Mouse (Mus musculus) left cerebral cortex, postnatal 4 days (tissue): ENCODE results near the gene Slc22a14. TPM values are rescaled to one million over a fixed set of nuclear protein-coding genes. Genes with fewer than 3 reads are reported as not detected.
A peak's percentile ranks its signal among the peaks of the same experiment; 100 is the strongest.

ENCODE experiments used
- DNase-seq: peaks from one replicate; pipeline ENCODE4 v3.0.0-alpha.2; 2022
- intact Hi-C: fragments of 180-260 bp; cut with DNase I; formaldehyde crosslinking; loops from one replicate; pipeline ENCODE4 v1.15.1; 2025
- total RNA-seq, 2 experiments: library from RNA; stranded (reverse); gene quantifications; 2 replicates each; pipeline ENCODE4 v1.2.3; 2021

Slc22a14 gene
- total RNA-seq, 2 experiments from 2014 or later, result not detected

GRCm38 (mm10) chr9:119357331-119358057, 7.9 kb downstream of the Slc22a14 start, which contains the start of gene Xylb:
TSS of gene Xylb (plus strand) at chr9:119357381.
- DNase-seq, result peak; percentile 95
- intact Hi-C loops, result loop anchor here (10.0 kb wide), 1 partner anchor 77 kb away; no protein-coding TSS in a partner anchor

GRCm38 (mm10) chr9:119355943-119356342, 9.4 kb downstream of the Slc22a14 start:
- intact Hi-C loops, result loop anchor here (10.0 kb wide), 1 partner anchor 79 kb away; no protein-coding TSS in a partner anchor

GRCm38 (mm10) chr9:119353926-119354325, 11.4 kb downstream of the Slc22a14 start:
- DNase-seq, result no peak
- intact Hi-C loops, result loop anchor here (10.0 kb wide), 1 partner anchor 81 kb away; no protein-coding TSS in a partner anchor

More at GRCm38 (mm10) chr9:119355943-119356342, 9.4 kb downstream of the Slc22a14 start:
- DNase-seq, result no peak

GRCm38 (mm10) chr9:119352060-119352459, 13.3 kb downstream of the Slc22a14 start:
- intact Hi-C loops, result loop anchor here (10.0 kb wide), 1 partner anchor 83 kb away; no protein-coding TSS in a partner anchor
- DNase-seq, result peak; percentile 83

- DNase-seq, result no peak
- intact Hi-C loops, result loop anchor here (10.0 kb wide), 1 partner anchor 84 kb away; no protein-coding TSS in a partner anchor
These were observed 14.2 kb downstream of the Slc22a14 start for GRCm38 (mm10) chr9:119350947-119351705.

- intact Hi-C loops, result loop anchor here (10.0 kb wide), 1 partner anchor 84 kb away; no protein-coding TSS in a partner anchor
- DNase-seq, result no peak
These were observed 14.8 kb downstream of the Slc22a14 start for GRCm38 (mm10) chr9:119350531-119350930.

- intact Hi-C loops, result no loop called here
- DNase-seq, result no peak
These were observed 19.0 kb downstream of the Slc22a14 start for GRCm38 (mm10) chr9:119346376-119346775.

GRCm38 (mm10) chr9:119342728-119343127, 22.6 kb downstream of the Slc22a14 start:
- DNase-seq, result no peak
- intact Hi-C loops, result no loop called here

GRCm38 (mm10) chr9:119340909-119341816, 24.2 kb downstream of the Slc22a14 start, which contains the start of gene Myd88:
TSS of gene Myd88 (minus strand) at chr9:119341411.
- intact Hi-C loops, result no loop called here
- peak; percentile 90 for DNase-seq

GRCm38 (mm10) chr9:119340212-119340580, 25.2 kb downstream of the Slc22a14 start:
- DNase-seq, result no peak
- intact Hi-C loops, result no loop called here

GRCm38 (mm10) chr9:119339558-119340211, 25.7 kb downstream of the Slc22a14 start, which contains the start of gene Acaa1a:
TSS of gene Acaa1a (plus strand) at chr9:119339676.
- peak; percentile 68 for DNase-seq
- intact Hi-C loops, result loop anchor here (5.0 kb wide), 1 partner anchor 417 kb away; no protein-coding TSS in a partner anchor

- DNase-seq, result no peak
- intact Hi-C loops, result loop anchor here (5.0 kb wide), 1 partner anchor 417 kb away; no protein-coding TSS in a partner anchor
These were observed 26.2 kb downstream of the Slc22a14 start for GRCm38 (mm10) chr9:119339106-119339505.

- intact Hi-C loops, result loop anchor here (5.0 kb wide), 1 partner anchor 416 kb away; no protein-coding TSS in a partner anchor
- no peak for DNase-seq
These were observed 27.0 kb downstream of the Slc22a14 start for GRCm38 (mm10) chr9:119338350-119338749.

- DNase-seq, result no peak
- intact Hi-C loops, result loop anchor here (5.0 kb wide), 1 partner anchor 416 kb away; no protein-coding TSS in a partner anchor
These were observed 27.5 kb downstream of the Slc22a14 start for GRCm38 (mm10) chr9:119337842-119338241.

- no peak for DNase-seq
- intact Hi-C loops, result loop anchor here (5.0 kb wide), 1 partner anchor 413 kb away; no protein-coding TSS in a partner anchor
These were observed 29.8 kb downstream of the Slc22a14 start for GRCm38 (mm10) chr9:119335571-119335970.

- DNase-seq, result no peak
- intact Hi-C loops, result loop anchor here (5.0 kb wide), 1 partner anchor 413 kb away; no protein-coding TSS in a partner anchor
These were observed 30.5 kb downstream of the Slc22a14 start for GRCm38 (mm10) chr9:119334834-119335233.

GRCm38 (mm10) chr9:119334324-119334723, 31.0 kb downstream of the Slc22a14 start:
- no peak for DNase-seq
- intact Hi-C loops, result no loop called here

GRCm38 (mm10) chr9:119330186-119330963, 35.0 kb downstream of the Slc22a14 start:
- DNase-seq, result no peak
- intact Hi-C loops, result no loop called here
